Mouse (Mus musculus) heart, embryonic 13.5 days (tissue): ENCODE results near the gene Atp1a4. TPM values are rescaled to one million over a fixed set of nuclear protein-coding genes. Genes with fewer than 3 reads are reported as not detected.

Experiments used
- ATAC-seq: fragments of 200-750 bp; cut with Nextera tagmentation; 2 replicates; pipeline ENCODE4 v1.8.0; 2017; ENCODE audit warnings: moderate TSS enrichment; ENCODE audit not compliant: insufficient number of reproducible peaks, low FRiP score, low TSS enrichment; ENCODE audit errors: extremely low read depth
- H3K27ac ChIP-seq: fragments of 300-500 bp; sonication (generic); replicated peaks from 2 replicates; pipeline ENCODE4 v1.5.1; 2015; ENCODE audit warnings: moderate library complexity, mild to moderate bottlenecking, inconsistent platforms
- H3K27me3 ChIP-seq: fragments of 300-500 bp; sonication (generic); replicated peaks from 2 replicates; pipeline ENCODE4 v1.6.1; 2015; ENCODE audit warnings: mild to moderate bottlenecking, inconsistent platforms
- H3K36me3 ChIP-seq: fragments of 300-500 bp; sonication (generic); 2 replicates; pipeline ENCODE4 v1.6.1; 2015; ENCODE audit warnings: mild to moderate bottlenecking, inconsistent platforms
- H3K4me1 ChIP-seq: fragments of 300-500 bp; sonication (generic); 2 replicates; pipeline ENCODE4 v1.6.1; 2015; ENCODE audit warnings: inconsistent platforms
- H3K4me2 ChIP-seq: fragments of 300-500 bp; sonication (generic); 2 replicates; pipeline ENCODE4 v1.6.1; 2015; ENCODE audit warnings: inconsistent platforms, mild to moderate bottlenecking, moderate library complexity
- H3K4me3 ChIP-seq: fragments of 300-500 bp; sonication (generic); 2 replicates; pipeline ENCODE4 v1.5.1; 2015; ENCODE audit warnings: moderate library complexity, mild to moderate bottlenecking, inconsistent platforms
- H3K9ac ChIP-seq: fragments of 300-500 bp; sonication (generic); 2 replicates; pipeline ENCODE4 v1.6.1; 2015; ENCODE audit warnings: inconsistent platforms, mild to moderate bottlenecking, moderate library complexity
- H3K9me3 ChIP-seq: fragments of 300-500 bp; sonication (generic); 2 replicates; pipeline ENCODE4 v1.6.1; 2016; ENCODE audit warnings: inconsistent platforms
- WGBS: fragments of 180-500 bp; shearing (Covaris S2); methylation state at CpG from one replicate; pipeline ENCODE4 v1.1.7; 2015; ENCODE audit warnings: mixed read lengths; 5-methylcytosine and 5-hydroxymethylcytosine counted together
- polyA plus RNA-seq: library from polyadenylated mRNA; unstranded; fragments of >200 nt; fragmentation: Nextera tagmentation; extraction: Ambion mirVana; gene quantifications from 2 replicates; pipeline ENCODE4 v1.2.1, GENCODE M21; 2015

Atp1a4 gene
- polyA plus RNA-seq, 1 experiment from 2014 or later = 0.21 TPM

DNA sequence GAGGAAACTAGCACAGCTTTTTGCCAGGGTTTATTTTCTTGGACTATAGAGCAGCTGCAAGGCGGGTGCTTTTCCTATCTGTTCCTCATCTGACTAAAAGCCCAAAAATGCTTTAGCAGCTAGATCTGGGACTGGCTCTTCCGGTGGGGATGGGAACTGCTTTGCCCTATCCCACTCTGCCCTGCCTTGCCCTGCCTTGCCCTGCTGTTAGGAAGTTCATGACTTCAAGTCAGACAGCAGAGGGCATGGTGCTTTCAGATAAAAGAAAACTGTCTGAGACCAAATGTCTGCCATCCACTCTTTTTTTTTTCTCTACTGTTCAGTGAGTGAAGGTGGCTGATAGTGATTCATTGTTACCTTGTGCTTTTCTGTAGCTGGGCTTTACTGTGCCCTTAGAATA, 66.6 kb downstream of the Atp1a4 start:
- no peaks in the 10 kb centered on the region for H3K9me3 ChIP-seq
- no peak overlapping the region for H3K27ac ChIP-seq
- H3K27me3 ChIP-seq = no peaks in the 10 kb centered on the region
- 84% methylated on average over 2 of the region's 2 CpGs for WGBS
- H3K4me2 ChIP-seq = no peak overlapping the region
- H3K4me3 ChIP-seq = no peak overlapping the region
- H3K9ac ChIP-seq = no peak overlapping the region
- H3K36me3 ChIP-seq = peaks cover 96% of the 10 kb centered on the region
- ATAC-seq = no peak
- peaks cover 8% of the 10 kb centered on the region for H3K4me1 ChIP-seq

GRCm38 (mm10) chr1:172188891-172189290, 69.3 kb downstream of the Atp1a4 start:
- ATAC-seq = no peak

GRCm38 (mm10) chr1:172186401-172187289, 71.6 kb downstream of the Atp1a4 start:
- WGBS = 92% methylated on average over 10 of the region's 10 CpGs
- ATAC-seq = no peak

More at GRCm38 (mm10) chr1:172188891-172189290, 69.3 kb downstream of the Atp1a4 start:
- H3K4me2 ChIP-seq = no peak overlapping the region
- H3K9me3 ChIP-seq = no peaks in the 10 kb centered on the region
- 63% methylated on average over 4 of the region's 4 CpGs for WGBS
- H3K4me3 ChIP-seq = no peak overlapping the region
- H3K4me1 ChIP-seq = no peaks in the 10 kb centered on the region
- H3K36me3 ChIP-seq = peaks cover 94% of the 10 kb centered on the region
- no peak overlapping the region for H3K27ac ChIP-seq
- H3K27me3 ChIP-seq = no peaks in the 10 kb centered on the region
- no peak overlapping the region for H3K9ac ChIP-seq

GRCm38 (mm10) chr1:172183915-172184314, 74.3 kb downstream of the Atp1a4 start:
- Histone ChIP-seq H3K4me2 (no peak overlapping the region), H3K27ac (no peak overlapping the region), H3K4me1 (no peaks in the 10 kb centered on the region), H3K4me3 (no peak overlapping the region), H3K9me3 (no peaks in the 10 kb centered on the region), H3K27me3 (no peaks in the 10 kb centered on the region), H3K9ac (no peak overlapping the region), H3K36me3 (peaks cover 90% of the 10 kb centered on the region)
- no peak for ATAC-seq

More at GRCm38 (mm10) chr1:172186401-172187289, 71.6 kb downstream of the Atp1a4 start:
- H3K9ac ChIP-seq = no peak overlapping the region
- H3K27ac ChIP-seq = no peak overlapping the region
- H3K4me3 ChIP-seq = no peak overlapping the region
- H3K4me2 ChIP-seq = no peak overlapping the region
- no peaks in the 10 kb centered on the region for H3K9me3 ChIP-seq
- peaks cover 91% of the 10 kb centered on the region for H3K36me3 ChIP-seq
- no peaks in the 10 kb centered on the region for H3K4me1 ChIP-seq
- no peaks in the 10 kb centered on the region for H3K27me3 ChIP-seq

GRCm38 (mm10) chr1:172183056-172183455, 75.2 kb downstream of the Atp1a4 start:
- WGBS = 90% methylated on average over 6 of the region's 6 CpGs
- ATAC-seq = no peak
- H3K4me1 ChIP-seq = no peaks in the 10 kb centered on the region
- no peak overlapping the region for H3K4me2 ChIP-seq
- no peak overlapping the region for H3K4me3 ChIP-seq
- no peak overlapping the region for H3K9ac ChIP-seq
- H3K27ac ChIP-seq = no peak overlapping the region
- H3K36me3 ChIP-seq = peaks cover 90% of the 10 kb centered on the region
- H3K9me3 ChIP-seq = no peaks in the 10 kb centered on the region
- no peaks in the 10 kb centered on the region for H3K27me3 ChIP-seq

DNA sequence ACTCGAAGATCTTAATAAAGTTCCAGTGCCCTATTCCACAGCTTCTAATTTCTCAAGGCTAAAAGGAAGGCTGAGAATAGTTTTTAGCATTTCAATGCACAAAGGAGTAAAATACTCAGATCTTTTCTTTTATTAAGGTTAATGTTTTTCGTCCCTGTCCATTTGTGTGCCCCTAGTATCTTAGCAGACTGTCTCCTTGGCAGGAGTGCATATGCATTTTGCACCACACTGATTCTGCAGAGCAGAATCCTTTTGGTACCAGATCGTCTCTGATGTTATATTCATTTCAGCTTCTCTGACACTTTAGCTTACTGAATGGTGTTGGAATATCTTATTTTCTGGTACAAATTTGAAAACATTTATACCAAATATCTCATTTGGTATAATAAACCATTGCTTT, 76.4 kb downstream of the Atp1a4 start:
- peaks cover 88% of the 10 kb centered on the region for H3K36me3 ChIP-seq
- no peaks in the 10 kb centered on the region for H3K9me3 ChIP-seq
- ATAC-seq = no peak
- WGBS = 90% methylated on average over 3 of the region's 3 CpGs
- H3K9ac ChIP-seq = no peak overlapping the region
- H3K27ac ChIP-seq = no peak overlapping the region
- H3K4me2 ChIP-seq = no peak overlapping the region
- no peak overlapping the region for H3K4me3 ChIP-seq
- no peaks in the 10 kb centered on the region for H3K27me3 ChIP-seq
- H3K4me1 ChIP-seq = no peaks in the 10 kb centered on the region

GRCm38 (mm10) chr1:172180881-172181280, 77.3 kb downstream of the Atp1a4 start:
- Histone ChIP-seq H3K4me3 (no peak overlapping the region), H3K4me1 (no peaks in the 10 kb centered on the region), H3K36me3 (peaks cover 87% of the 10 kb centered on the region), H3K9ac (no peak overlapping the region), H3K27me3 (no peaks in the 10 kb centered on the region), H3K9me3 (no peaks in the 10 kb centered on the region), H3K27ac (no peak overlapping the region), H3K4me2 (no peak overlapping the region)
- no peak for ATAC-seq
- WGBS = 80% methylated on average over 4 of the region's 4 CpGs

DNA sequence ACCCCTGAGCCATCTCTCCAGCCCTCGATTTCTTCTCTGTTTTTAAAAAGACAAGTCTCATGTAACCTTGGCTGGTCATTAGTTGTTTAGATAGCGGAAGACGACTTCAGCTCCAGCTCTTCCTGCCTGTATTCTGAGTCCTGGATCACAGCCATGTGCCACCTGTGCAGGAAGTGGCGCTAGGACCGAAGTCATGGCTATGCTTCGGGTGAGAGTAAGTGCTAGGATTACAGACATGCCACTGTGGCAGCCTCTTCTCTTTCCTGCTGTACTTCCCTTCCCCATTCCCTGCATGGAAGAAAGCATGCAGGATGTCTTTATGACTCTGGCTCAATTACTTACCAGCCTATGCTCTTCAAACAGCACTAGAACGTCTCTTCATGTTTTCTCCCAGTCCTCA, 79.1 kb downstream of the Atp1a4 start:
- 77% methylated on average over 7 of the region's 7 CpGs for WGBS
- peaks cover 6% of the 10 kb centered on the region for H3K4me1 ChIP-seq
- peaks cover 89% of the 10 kb centered on the region for H3K36me3 ChIP-seq
- no peak overlapping the region for H3K27ac ChIP-seq
- no peaks in the 10 kb centered on the region for H3K27me3 ChIP-seq
- no peak for ATAC-seq
- no peaks in the 10 kb centered on the region for H3K9me3 ChIP-seq
- no peak overlapping the region for H3K4me2 ChIP-seq
- no peak overlapping the region for H3K4me3 ChIP-seq
- no peak overlapping the region for H3K9ac ChIP-seq

DNA sequence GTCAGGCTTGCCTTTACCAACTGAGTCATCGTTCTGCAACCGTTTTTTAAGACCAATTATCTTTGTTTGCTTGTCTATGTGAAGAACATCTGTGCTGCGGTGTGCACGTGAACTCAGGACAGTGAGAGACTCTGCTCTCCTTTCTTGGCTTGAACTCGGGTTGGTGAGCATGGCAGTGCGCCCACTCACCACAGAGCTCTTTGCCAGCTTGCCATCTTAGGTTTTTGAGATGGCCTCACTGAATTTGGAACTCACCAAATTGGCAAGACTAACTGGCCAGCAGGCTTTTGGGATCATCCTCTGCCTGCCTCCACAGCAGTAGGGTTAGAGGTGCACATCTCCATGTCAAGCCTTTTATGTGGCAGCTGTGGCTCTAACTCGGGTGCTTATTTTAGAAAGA, 80.4 kb downstream of the Atp1a4 start:
- no peak overlapping the region for H3K27ac ChIP-seq
- no peak overlapping the region for H3K4me3 ChIP-seq
- H3K4me2 ChIP-seq = no peak overlapping the region
- no peak overlapping the region for H3K9ac ChIP-seq
- peaks cover 95% of the 10 kb centered on the region for H3K36me3 ChIP-seq
- H3K4me1 ChIP-seq = peaks cover 13% of the 10 kb centered on the region
- H3K9me3 ChIP-seq = no peaks in the 10 kb centered on the region
- WGBS = 87% methylated on average over 7 of the region's 7 CpGs
- no peak for ATAC-seq
- H3K27me3 ChIP-seq = no peaks in the 10 kb centered on the region

Other genes with a start within 250 kb of the Atp1a4 start
- gene Vangl2, start 230.0 kb downstream of the Atp1a4 start, polyA plus RNA-seq = 8.9 and 9.3 TPM in 2 replicates
- gene Nhlh1, start 200.8 kb downstream of the Atp1a4 start, polyA plus RNA-seq = not detected in 2 replicates
- gene Copa, start 175.9 kb downstream of the Atp1a4 start, polyA plus RNA-seq = 162 and 163 TPM in 2 replicates
- gene Ncstn, start 175.6 kb downstream of the Atp1a4 start, polyA plus RNA-seq = 115 TPM in 2 replicates
- gene Pex19, start 131.7 kb downstream of the Atp1a4 start, polyA plus RNA-seq = 124 and 131 TPM in 2 replicates
- gene Dcaf8, start 110.3 kb downstream of the Atp1a4 start, polyA plus RNA-seq = 106 and 108 TPM in 2 replicates
- gene Pea15a, start 51.6 kb downstream of the Atp1a4 start, polyA plus RNA-seq = 169 and 180 TPM in 2 replicates
- 162 and 211 TPM in 2 replicates for gene Casq1, start 38.5 kb downstream of the Atp1a4 start, polyA plus RNA-seq
- gene Igsf8, start 3.2 kb upstream of the Atp1a4 start, polyA plus RNA-seq = 27.8 and 31.6 TPM in 2 replicates
- 17.0 and 20.8 TPM in 2 replicates for gene Atp1a2, start 39.6 kb upstream of the Atp1a4 start, polyA plus RNA-seq
- not detected in 2 replicates for gene Kcnj9, start 70.9 kb upstream of the Atp1a4 start, polyA plus RNA-seq
- gene Kcnj10, start 82.8 kb upstream of the Atp1a4 start, polyA plus RNA-seq = 0.04 TPM in 1 of 2 replicates, not detected in the other
- gene Pigm, start 118.1 kb upstream of the Atp1a4 start, polyA plus RNA-seq = 4.4 and 4.7 TPM in 2 replicates
- 1.2 and 1.3 TPM in 2 replicates for gene Slamf9, start 216.9 kb upstream of the Atp1a4 start, polyA plus RNA-seq
- gene Igsf9, start 223.4 kb upstream of the Atp1a4 start, polyA plus RNA-seq = 9.2 and 9.6 TPM in 2 replicates
- gene Tagln2, start 241.6 kb upstream of the Atp1a4 start, polyA plus RNA-seq = 312 and 327 TPM in 2 replicates